Mouse (Mus musculus) CD4-positive helper T cell, adult 2 months (primary cell): Measurements from ENCODE around the gene Prdx2.

ENCODE experiments used
- DNase-seq: peaks from one replicate; pipeline ENCODE4 v3.0.0-alpha.2; 2012; ENCODE audit warnings: low read depth, missing footprints, low spot score

Gene Prdx2

GRCm38 (mm10) chr8:84947241-84947545 lies 22.2 kb upstream of the Prdx2 start:
- DNase-seq = peak; percentile 44

GRCm38 (mm10) chr8:84949753-84950152 lies 19.6 kb upstream of the Prdx2 start:
- DNase-seq = no peak

GRCm38 (mm10) chr8:84952612-84953255 lies 16.7 kb upstream of the Prdx2 start:
- peak; percentile 43 for DNase-seq

GRCm38 (mm10) chr8:84956768-84957167 lies 12.6 kb upstream of the Prdx2 start:
- DNase-seq = peak; percentile 74

GRCm38 (mm10) chr8:84959811-84960210 lies 9.6 kb upstream of the Prdx2 start:
- no peak for DNase-seq

GRCm38 (mm10) chr8:84963952-84964351 lies 5.4 kb upstream of the Prdx2 start:
- no peak for DNase-seq

- peak; percentile 96 for DNase-seq
Measured at GRCm38 (mm10) chr8:84965731-84966291, 3.6 kb upstream of the Prdx2 start.

GRCm38 (mm10) chr8:84966603-84967002 lies 2.8 kb upstream of the Prdx2 start:
- DNase-seq = no peak

GRCm38 (mm10) chr8:84967532-84968304 lies 1.7 kb upstream of the Prdx2 start:
- no peak for DNase-seq

- DNase-seq = no peak
Measured at GRCm38 (mm10) chr8:84968650-84969049, 737 bp upstream of the Prdx2 start.

GRCm38 (mm10) chr8:84970135-84970790 lies 876 bp downstream of the Prdx2 start:
- DNase-seq = no peak

GRCm38 (mm10) chr8:84970913-84971312 lies 1.5 kb downstream of the Prdx2 start:
- DNase-seq = no peak

GRCm38 (mm10) chr8:84973079-84973478 lies 3.7 kb downstream of the Prdx2 start:
- no peak for DNase-seq

GRCm38 (mm10) chr8:84973803-84974542 lies 4.6 kb downstream of the Prdx2 start:
- peak; percentile 77 for DNase-seq

- DNase-seq = peak; percentile 75
Measured at GRCm38 (mm10) chr8:84974543-84975142, 5.3 kb downstream of the Prdx2 start.

- peak; percentile 88 for DNase-seq
Measured at GRCm38 (mm10) chr8:84975434-84975833, 6.0 kb downstream of the Prdx2 start.

GRCm38 (mm10) chr8:84976031-84976762 lies 6.8 kb downstream of the Prdx2 start:
- peak; percentile 96 for DNase-seq

GRCm38 (mm10) chr8:84976763-84977434 lies 7.5 kb downstream of the Prdx2 start:
- DNase-seq = no peak

GRCm38 (mm10) chr8:84977435-84978247 lies 8.3 kb downstream of the Prdx2 start:
- peak; percentile 89 for DNase-seq
